Mouse (Mus musculus) megakaryocyte, embryonic 14.5 days (primary cell): Measurements from ENCODE around the gene Cfap70.

Source experiments
- FLI1 ChIP-seq: IDR thresholded peaks from 2 replicates; pipeline ENCODE4 v1.6.1; 2012; ENCODE audit warnings: low read length, inconsistent platforms, mixed read lengths
- GATA1 ChIP-seq: IDR thresholded peaks from 3 replicates; pipeline ENCODE4 v1.6.1; 2012; ENCODE audit warnings: mixed read lengths, low read length, inconsistent platforms, borderline replicate concordance

GRCm38 (mm10) chr14:20486031-20486430 lies 34.0 kb upstream of the Cfap70 start:
- no peak for TF ChIP-seq GATA1
- TF ChIP-seq FLI1: no peak
